Mouse (Mus musculus): ENCODE measurements at regions not wholly inside any gene's neighbourhood (a gene's known extent, or its start where the extent isn't known, plus 50 kb on each side); places are given as distances from the start of the nearest gene placed in this dataset.

DNA sequence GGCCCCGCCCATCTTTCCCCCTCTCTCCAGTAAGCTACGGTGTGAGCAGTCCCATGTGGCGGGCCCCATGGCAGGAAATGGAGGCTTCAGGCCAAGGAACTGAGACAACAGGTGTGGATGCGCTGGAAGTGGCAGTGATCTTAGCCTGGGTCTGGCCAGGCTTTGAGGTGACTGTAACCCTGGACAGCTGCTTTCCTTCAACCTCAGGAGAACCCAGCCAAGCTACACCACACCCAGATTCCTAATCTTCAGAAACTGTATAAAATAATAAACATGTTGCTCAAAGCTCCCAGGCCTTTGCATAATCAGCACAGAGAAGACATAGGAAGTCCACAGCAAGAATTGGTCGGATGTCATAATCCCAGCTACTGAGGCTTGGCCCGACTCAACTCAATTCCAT lies 56.8 kb upstream of the Egln3 start:
- no peak overlapping the region for H3K4me2 ChIP-seq (ENCODE audit: low read depth)
- no peak overlapping the region for H3K27ac ChIP-seq (ENCODE audit: low read depth, low read length)
- peaks cover 3% of the 10 kb centered on the region; the same call in 1 of the 2 replicates for H3K4me1 ChIP-seq (ENCODE audit: control insufficient read depth, insufficient read depth, low read length)
- no peak overlapping the region for H3K9ac ChIP-seq (ENCODE audit: low read length)
- no peaks in the 10 kb centered on the region for H3K9me3 ChIP-seq (ENCODE audit: control insufficient read depth, low read length)
- no peak overlapping the region for H3K4me3 ChIP-seq (ENCODE audit: low read depth, low read length)
- H3K27me3 ChIP-seq (ENCODE audit: control insufficient read depth, insufficient read depth, low read length): no peaks in the 10 kb centered on the region
- ATAC-seq (ENCODE audit: insufficient read depth, low FRiP score, low TSS enrichment): no peak
- no peak for DNase-seq (ENCODE audit: low spot score)
- 80% methylated on average over 6 of the region's 6 CpGs for WGBS
- H3K36me3 ChIP-seq (ENCODE audit: control insufficient read depth, insufficient read depth, low read length): no peaks in the 10 kb centered on the region

- no peak for ATAC-seq (ENCODE audit: insufficient read depth, low FRiP score, low TSS enrichment)
- 69% methylated on average over 7 of the region's 7 CpGs for WGBS
- no peaks in the 10 kb centered on the region for H3K36me3 ChIP-seq (ENCODE audit: control insufficient read depth, insufficient read depth, low read length)
- H3K27me3 ChIP-seq (ENCODE audit: control insufficient read depth, insufficient read depth, low read length): no peaks in the 10 kb centered on the region
- H3K9ac ChIP-seq (ENCODE audit: low read length): no peak overlapping the region
- H3K4me3 ChIP-seq (ENCODE audit: low read depth, low read length): no peak overlapping the region
- no peak overlapping the region for H3K4me2 ChIP-seq (ENCODE audit: low read depth)
- H3K27ac ChIP-seq (ENCODE audit: low read depth, low read length): no peak overlapping the region
- no peak for DNase-seq (ENCODE audit: low spot score)
- H3K9me3 ChIP-seq (ENCODE audit: control insufficient read depth, low read length): no peaks in the 10 kb centered on the region
- H3K4me1 ChIP-seq (ENCODE audit: control insufficient read depth, insufficient read depth, low read length): no peaks in the 10 kb centered on the region; the same call in 1 of the 2 replicates
These were observed 54.2 kb upstream of the Egln3 start for GRCm38 (mm10) chr12:54257776-54258433.

DNA sequence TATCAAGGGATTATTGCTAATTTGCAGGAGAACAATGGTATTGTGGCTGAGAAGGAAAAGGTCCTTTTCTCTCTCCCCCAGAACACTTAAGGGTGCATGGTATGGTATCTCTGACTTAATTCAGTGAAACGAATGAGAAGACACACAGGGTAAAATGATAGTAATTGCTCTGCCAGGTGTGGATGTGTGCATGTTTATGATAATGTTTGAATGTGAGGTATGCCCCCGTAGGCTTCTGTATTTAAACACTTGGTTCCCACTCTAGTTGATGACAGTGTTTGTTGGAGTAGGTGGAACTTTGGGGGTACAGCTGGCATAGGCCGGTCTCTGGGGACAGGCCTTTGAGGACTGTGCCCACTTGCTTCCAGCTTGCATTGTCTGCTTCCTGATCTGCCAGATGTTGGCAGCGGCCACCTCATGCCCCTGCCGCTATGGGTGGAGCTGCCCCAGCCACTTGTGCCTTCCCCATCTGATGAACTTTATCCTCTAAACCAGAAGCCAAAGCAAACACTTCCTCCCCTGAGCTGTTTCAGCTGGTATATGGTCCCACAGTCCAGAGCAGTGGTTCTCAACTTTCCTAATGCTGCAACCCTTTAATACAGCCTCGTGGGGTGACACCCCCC lies 53.0 kb upstream of the Egln3 start:
- Histone ChIP-seq H3K27me3 (ENCODE audit: control insufficient read depth, insufficient read depth, low read length) (no peaks in the 10 kb centered on the region), H3K9ac (ENCODE audit: low read length) (no peak overlapping the region), H3K4me2 (ENCODE audit: low read depth) (no peak overlapping the region), H3K9me3 (ENCODE audit: control insufficient read depth, low read length) (no peaks in the 10 kb centered on the region), H3K4me1 (ENCODE audit: control insufficient read depth, insufficient read depth, low read length) (no peaks in the 10 kb centered on the region; the same call in 1 of the 2 replicates), H3K36me3 (ENCODE audit: control insufficient read depth, insufficient read depth, low read length) (no peaks in the 10 kb centered on the region), H3K27ac (ENCODE audit: low read depth, low read length) (no peak overlapping the region), H3K4me3 (ENCODE audit: low read depth, low read length) (no peak overlapping the region)
- ATAC-seq (ENCODE audit: insufficient read depth, low FRiP score, low TSS enrichment) (no peak), DNase-seq (ENCODE audit: low spot score) (no peak)
- WGBS: 76% methylated on average over 6 of the region's 6 CpGs
